Mouse (Mus musculus): Measurements from ENCODE around the gene Rab1a.

The Rab1a gene

DNA sequence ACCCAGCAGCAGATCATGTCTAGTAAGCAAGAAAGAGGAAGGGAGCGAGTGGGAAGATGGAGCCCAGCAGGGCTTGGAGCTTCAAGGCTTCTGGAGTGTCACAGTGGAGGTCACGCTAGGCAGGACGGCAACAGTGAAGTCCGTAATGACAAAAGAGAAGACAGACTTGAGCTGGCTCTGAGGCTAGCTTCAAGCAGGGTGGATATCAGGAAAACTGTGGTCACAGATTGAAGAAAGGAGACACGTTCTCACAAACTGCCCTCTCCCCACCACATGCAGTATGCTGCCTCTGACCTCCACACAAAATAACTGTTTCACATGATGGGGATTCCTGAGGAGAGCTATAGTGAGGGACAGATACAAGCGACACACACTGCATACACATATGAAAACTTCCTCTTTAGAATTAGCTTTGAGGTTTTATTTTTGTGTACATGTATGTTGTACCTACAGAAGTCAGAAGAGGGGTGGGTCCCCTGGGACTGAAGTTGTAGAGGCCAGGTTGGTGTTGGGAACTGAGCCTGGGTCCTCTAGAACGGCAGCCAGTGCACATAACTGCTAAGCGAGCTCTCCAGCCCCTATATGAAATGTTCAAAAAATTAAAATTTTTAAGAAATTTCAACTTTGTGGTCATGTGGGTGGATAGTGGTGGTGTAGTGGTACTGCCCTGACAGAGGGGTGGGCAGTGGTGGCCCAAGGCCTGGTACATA, 46.1 kb downstream of the Rab1a start:
- no peak for DNase-seq (ENCODE audit: low spot score in 2 of 2)

DNA sequence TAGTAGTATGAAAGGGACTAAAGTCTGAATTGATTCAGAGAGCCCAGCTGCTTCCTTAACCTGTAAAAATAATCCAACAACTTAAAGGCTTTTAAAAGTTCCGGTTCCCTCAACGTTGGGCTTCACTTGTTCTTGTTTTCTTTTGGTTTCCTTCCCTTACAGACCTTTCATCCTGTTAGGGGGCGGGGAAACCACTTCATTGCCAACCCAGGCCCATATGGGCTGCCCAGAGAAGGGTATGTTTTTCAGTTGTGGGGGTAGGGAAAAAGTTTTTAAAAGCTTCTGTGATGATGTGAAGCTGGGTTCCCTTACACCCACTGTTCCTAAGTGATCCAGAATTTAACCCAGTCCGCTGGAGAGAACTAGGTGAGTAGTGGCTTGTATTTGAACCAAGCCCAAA, 47.0 kb downstream of the Rab1a start:
- DNase-seq (ENCODE audit: low spot score in 2 of 2): no peak

DNA sequence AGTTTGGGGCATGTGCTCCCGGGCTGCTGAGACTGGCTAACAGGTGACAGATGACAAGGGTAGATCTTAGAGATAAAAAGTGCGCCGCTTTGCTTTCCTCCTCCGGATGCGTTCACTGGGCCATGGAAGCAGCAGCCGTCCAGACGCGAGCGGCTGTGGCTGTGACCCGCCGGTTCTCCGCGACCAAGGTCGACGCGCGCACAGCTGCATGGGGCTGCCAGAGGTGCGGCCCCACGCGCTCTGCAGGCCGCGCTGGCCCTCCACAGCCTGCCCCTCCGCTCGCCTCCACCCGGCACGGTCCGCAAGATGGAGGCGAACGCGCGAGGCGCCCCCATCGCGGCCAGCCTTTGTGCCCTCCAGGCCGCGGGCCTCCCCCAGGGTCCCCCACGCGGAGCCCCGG, 47.6 kb downstream of the Rab1a start:
- DNase-seq (ENCODE audit: low spot score in 2 of 2): no peak

DNA sequence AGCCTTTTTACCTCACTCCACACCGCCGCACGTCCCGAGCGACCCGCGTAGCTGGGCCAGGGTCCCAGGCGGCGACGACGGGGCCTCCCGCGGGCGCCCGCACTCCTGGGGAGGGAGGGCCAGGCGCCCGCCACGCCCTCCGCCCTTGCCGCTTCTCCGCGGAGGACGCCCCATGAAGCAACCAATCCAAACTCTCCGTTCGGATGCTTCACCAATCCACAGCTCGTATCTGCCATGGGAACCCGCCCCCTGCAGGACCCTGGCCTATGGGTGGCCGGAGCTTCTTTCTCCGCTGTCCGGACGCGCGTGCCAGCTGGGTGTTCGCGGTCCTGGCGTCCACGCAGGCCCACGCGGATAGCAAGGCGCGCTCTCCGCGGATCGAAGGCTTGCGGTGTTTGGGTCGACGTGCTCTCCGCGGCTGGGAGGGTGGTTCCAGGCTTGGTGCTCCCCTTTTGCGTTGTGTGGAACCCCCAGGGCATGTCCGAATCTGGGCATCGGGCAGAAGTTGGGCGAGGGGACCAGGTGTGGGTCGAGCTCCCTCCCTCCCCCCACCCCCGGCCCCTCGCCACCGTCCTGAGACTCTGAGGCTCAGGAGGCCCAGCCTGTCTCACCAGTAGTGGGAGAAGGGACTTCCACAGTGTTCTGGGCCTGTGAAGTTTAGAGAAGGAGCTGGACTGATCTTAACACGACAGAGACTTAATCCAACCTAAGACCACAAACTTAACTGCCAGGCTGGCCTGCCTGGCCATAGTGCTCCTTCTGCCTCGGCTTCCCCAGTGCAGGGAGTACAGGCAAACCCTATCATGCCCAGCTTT, 48.3 kb downstream of the Rab1a start, which contains the start of gene Cep68:
Gene Cep68, minus strand, starts transcription at position 134 of the 815 bp plus-strand sequence.
- peak; percentile 93 to 95 for DNase-seq (ENCODE audit: low spot score in 2 of 2)

DNA sequence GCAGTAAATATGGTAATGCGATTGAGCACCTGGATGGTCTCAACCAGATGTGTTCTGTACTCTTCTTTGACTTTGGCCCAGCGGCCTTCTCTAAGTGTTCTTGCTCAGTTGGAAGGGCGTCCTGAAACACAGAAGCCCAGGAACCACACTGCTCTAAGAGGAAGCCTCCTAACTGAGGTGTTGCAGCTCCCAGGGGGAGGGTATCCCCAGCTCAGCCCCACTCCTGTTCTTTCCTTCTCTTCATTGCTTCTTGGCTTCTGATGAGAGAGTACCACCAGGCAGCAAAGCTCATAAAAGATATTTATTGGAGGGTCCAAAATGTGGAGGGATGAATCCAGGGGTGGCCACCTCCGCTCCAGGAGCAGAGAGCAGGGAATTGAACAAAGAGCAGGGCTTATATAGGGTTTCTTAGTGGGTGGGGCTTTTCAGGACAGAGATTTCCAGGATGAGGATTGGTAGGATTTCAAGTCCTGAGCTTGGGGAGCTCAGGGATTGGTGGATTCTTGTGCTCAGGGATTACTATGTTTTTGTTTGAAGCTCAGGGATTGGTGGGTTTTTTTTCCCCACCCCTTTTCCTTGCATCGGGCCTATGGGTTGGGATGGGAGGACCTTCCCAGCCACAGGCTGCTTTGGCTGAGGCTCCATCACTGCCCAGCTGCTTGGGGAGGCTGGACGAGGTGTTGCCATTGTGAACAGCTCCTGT, 49.4 kb downstream of the Rab1a start:
- no peak for DNase-seq (ENCODE audit: low spot score in 2 of 2)

DNA sequence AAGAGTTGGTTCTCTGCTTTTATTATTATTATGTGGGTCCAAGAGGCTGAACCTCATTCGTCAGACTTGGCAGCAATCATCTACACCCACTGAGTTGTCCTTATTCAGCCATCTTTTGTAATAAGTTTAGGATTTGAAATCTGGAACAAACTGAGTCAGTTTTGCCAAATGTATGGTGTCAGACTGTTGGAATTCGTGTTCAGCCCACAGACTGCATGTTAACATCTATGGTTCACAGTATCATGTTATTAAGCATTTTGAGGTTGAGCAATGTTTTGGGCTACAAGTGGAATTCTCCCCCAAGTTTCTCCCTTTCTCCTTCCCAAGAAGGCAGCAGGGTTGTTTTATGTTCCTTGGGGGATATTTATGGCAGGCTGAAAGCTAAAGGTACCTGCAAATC, 51.9 kb downstream of the Rab1a start:
- DNase-seq (ENCODE audit: low spot score in 2 of 2): no peak

DNA sequence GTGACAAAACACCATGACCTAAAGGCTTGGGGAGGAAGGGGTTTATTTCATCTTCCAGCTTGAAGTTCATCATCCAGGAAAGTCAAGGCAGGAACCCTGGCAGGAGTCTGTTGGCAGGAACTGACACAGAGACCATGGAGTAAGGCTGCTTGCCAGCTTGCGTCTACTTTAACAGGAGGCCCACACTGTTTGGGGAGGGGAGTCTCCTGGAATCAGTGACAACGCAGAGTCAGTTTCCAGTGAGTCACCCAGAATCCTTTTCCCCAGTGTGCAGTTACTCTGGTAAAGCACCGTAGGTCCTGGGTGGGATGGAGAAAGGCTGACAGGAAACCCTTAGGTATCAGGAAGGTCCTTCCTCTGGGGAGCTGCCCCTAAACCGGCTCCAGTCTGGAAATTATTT, 53.6 kb downstream of the Rab1a start:
- no peak for DNase-seq (ENCODE audit: low spot score in 2 of 2)

DNA sequence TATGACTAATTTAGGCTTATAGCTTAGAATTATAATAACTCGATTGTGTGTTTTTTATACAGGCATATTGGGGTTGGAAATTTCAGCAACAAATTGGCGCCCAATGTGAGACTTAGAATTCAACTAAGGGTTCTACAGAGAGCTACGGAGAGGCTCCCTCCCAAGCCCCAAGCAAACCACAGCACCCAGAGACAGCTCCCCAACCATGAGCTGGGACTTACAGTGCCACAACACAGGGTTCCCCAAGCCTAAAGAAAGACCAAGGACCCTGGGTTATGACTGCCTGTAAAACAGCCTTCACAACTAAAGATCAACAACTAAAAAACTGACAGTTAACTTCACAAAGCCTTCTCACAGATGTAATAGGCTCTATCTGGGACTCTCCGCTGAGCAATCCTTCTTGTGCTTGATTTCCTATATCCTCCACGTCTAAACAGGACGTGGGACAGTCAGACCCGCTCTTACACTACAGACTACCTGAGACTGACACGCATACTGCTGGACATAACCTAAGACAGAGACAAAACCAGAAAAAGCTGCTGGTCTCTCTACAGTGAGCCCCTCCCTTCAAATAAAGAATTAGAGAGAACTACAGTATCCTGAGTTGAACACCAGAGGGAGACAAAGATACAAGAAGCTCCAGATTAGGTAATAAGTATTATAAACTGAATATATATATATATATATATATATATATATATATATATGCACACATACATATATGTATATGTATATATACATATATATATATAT, 61.6 kb downstream of the Rab1a start:
- DNase-seq (ENCODE audit: low spot score in 2 of 2): no peak

DNA sequence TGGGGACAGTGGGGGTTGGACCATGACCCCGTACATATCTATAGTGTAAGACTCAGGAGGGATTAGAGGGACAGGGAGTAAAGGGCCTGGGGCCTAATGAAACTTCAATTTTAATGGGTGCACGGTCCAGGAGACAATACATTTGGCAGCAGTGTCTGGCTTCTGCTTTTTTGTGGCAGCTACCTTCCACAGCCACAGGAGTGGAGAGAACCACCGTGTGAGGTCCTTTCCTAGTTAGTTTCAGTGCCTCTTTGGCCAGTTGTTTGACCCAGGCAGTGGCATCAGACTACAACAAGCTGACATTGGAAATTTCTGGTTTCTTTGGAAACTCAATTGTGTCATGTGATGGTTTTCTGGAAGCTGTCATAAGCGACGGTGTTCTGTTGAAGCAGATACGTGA, 68.7 kb downstream of the Rab1a start:
- no peak for DNase-seq (ENCODE audit: low spot score in 2 of 2)

DNA sequence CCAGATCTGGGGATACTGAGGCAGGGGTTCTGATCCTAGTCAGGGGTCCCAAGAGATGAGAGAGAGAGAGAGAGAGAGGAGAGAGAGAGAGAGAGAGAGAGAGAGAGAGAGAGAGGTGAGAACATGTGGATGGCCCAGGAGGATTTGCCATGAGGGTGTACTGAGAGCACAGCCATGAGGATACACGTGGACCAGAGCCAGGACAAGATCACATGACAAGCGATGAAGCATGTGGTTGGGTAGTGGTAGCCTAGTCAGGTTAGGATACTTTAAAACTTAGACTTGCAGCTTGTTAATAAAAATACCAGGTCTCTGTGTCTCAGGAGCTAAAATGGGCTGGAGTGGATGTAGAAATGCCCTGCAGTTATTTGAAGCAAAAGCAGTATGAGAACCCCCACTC, 74.7 kb downstream of the Rab1a start:
- DNase-seq (ENCODE audit: low spot score in 2 of 2): no peak

Data from frontal cortex, postnatal 10 days (tissue).